Comparison of ENCODE assay signal across 35 mouse cellular contexts in the genomic region with DNA sequence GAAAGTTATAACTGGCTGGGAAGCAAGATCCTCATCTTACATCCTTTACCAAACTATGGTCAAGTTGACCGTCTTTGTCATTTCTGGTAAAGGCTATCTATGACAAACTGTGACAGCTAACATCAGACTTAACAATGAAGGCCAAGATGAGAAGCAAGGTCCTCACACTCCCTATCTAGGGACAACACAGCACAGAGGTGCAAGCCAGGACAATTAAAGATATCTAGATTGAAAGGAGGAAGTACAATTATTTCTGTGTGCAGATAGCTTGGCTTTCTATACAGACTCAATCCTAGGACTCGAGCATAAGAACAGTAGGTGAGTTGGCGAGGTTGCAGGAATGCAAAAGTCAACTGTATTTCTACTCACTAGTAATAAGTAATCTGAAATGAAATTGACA. TPM values are rescaled to one million over a fixed set of nuclear protein-coding genes. Genes with fewer than 3 reads are reported as not detected.
"Had no signal": no experiment of that assay in that cellular context is flagged by ENCODE, and none has a peak within 500 bp of the region (broad histone marks: within the 10 kb centered on the region; RNA-seq: fewer than 3 reads in every experiment).

No protein-coding gene starts in this region.

- H3K36me3 ChIP-seq: lung, embryonic 15.5 days had no signal

- H3K4me3 ChIP-seq: limb, embryonic 10.5 days; limb, embryonic 12.5 days; limb, embryonic 13.5 days; limb, embryonic 15.5 days; liver, embryonic 12.5 days; liver, embryonic 13.5 days; liver, embryonic 15.5 days; lung, embryonic 15.5 days; megakaryocyte, embryonic 14.5 days; midbrain, embryonic 10.5 days; midbrain, embryonic 12.5 days; midbrain, embryonic 13.5 days; midbrain, embryonic 15.5 days; myocyte; neural tube, embryonic 12.5 days had no signal

- H3K4me1 ChIP-seq: midbrain, embryonic 15.5 days; neural tube, embryonic 12.5 days had no signal

- ATAC-seq: liver, embryonic 12.5 days; liver, postnatal 0 days; lung, postnatal 0 days; midbrain, embryonic 13.5 days; midbrain, embryonic 15.5 days; midbrain, embryonic 16.5 days had no signal

- H3K9me3 ChIP-seq: limb, embryonic 10.5 days; limb, embryonic 12.5 days; limb, embryonic 13.5 days; limb, embryonic 15.5 days; liver, embryonic 12.5 days; liver, embryonic 13.5 days; liver, embryonic 15.5 days; lung, embryonic 15.5 days; midbrain, embryonic 12.5 days; midbrain, embryonic 13.5 days; midbrain, embryonic 15.5 days; neural tube, embryonic 12.5 days had no signal

- H3K9ac ChIP-seq: limb, embryonic 12.5 days; limb, embryonic 13.5 days; limb, embryonic 15.5 days; liver, embryonic 12.5 days; liver, embryonic 13.5 days; liver, embryonic 14.5 days; liver, embryonic 15.5 days; liver, postnatal 0 days; lung, embryonic 14.5 days; lung, embryonic 15.5 days; midbrain, embryonic 12.5 days; midbrain, embryonic 13.5 days; midbrain, embryonic 15.5 days; neural tube, embryonic 12.5 days had no signal

- DNase-seq: left cerebral cortex, postnatal 4 days; liver; liver, embryonic 13.5 days; liver, postnatal 0 days; lung, adult 18-20 months; lung, adult 2 months; lung, embryonic 14.5 days; lung, postnatal 10 days; lung, postnatal 14 days; lung, postnatal 36 days; lung, postnatal 4 days; midbrain, embryonic 14.5 days had no signal

- H3K27me3 ChIP-seq: limb, embryonic 12.5 days; limb, embryonic 13.5 days; limb, embryonic 15.5 days; liver, embryonic 12.5 days; liver, embryonic 13.5 days; liver, embryonic 15.5 days; lung, embryonic 15.5 days; megakaryocyte, embryonic 14.5 days; midbrain, embryonic 12.5 days; midbrain, embryonic 13.5 days; midbrain, embryonic 15.5 days; neural tube, embryonic 12.5 days had no signal

- H3K27ac ChIP-seq: limb, embryonic 10.5 days; limb, embryonic 12.5 days; limb, embryonic 13.5 days; limb, embryonic 15.5 days; liver, embryonic 12.5 days; liver, embryonic 13.5 days; liver, embryonic 14.5 days; liver, embryonic 15.5 days; lung, embryonic 15.5 days; macrophage; midbrain, embryonic 10.5 days; midbrain, embryonic 12.5 days; midbrain, embryonic 13.5 days; midbrain, embryonic 15.5 days; neural tube, embryonic 12.5 days had no signal

RNA-seq across cellular contexts. Expression of gene Pgam2, which starts 2.2 kb away (rescaled TPM):
- total RNA-seq: megakaryocyte progenitor cell, adult 5-6 weeks; megakaryocyte, adult 5-6 weeks; midbrain, postnatal 0 days had no signal
- polyA plus RNA-seq: liver, adult 2 months; macrophage had no signal

RNA-seq across cellular contexts. Expression of gene Aebp1, which starts 56.0 kb away (rescaled TPM):
- total RNA-seq: megakaryocyte progenitor cell, adult 5-6 weeks; monocyte, adult 5-6 weeks had no signal
